Mouse (Mus musculus) brain, embryonic 14.5 days (tissue): ENCODE measurements at regions not wholly inside any gene's neighbourhood (a gene's known extent, or its start where the extent isn't known, plus 50 kb on each side); places are given as distances from the start of the nearest gene placed in this dataset.

Experiments used
- CTCF ChIP-seq: fragments of 200-500 bp; IDR thresholded peaks from 2 replicates; pipeline ENCODE4 v1.5.1; 2012; ENCODE audit warnings: inconsistent platforms, mild to moderate bottlenecking, moderate library complexity, borderline replicate concordance; ENCODE audit not compliant: insufficient read depth, insufficient read length; ENCODE audit errors: extremely low read depth
- POLR2A ChIP-seq: fragments of 200-500 bp; IDR thresholded peaks from 2 replicates; pipeline ENCODE4 v1.6.1; 2012; ENCODE audit warnings: mild to moderate bottlenecking, inconsistent platforms, borderline replicate concordance; ENCODE audit not compliant: poor library complexity, insufficient read depth, insufficient read length, severe bottlenecking; ENCODE audit errors: extremely low read depth

- TF ChIP-seq CTCF (no peak), POLR2A (no peak)
Observed at GRCm38 (mm10) chr8:26833297-26833696, 143.8 kb upstream of the Zfp703 start.
